Mouse (Mus musculus) embryo, embryonic 10.5 days (tissue): ENCODE measurements around the gene 4931414P19Rik.
"Not testable (repeated sequence)": the region's sequence is repeated elsewhere in the genome, so short reads cannot be mapped to it uniquely, and the experiment has no call there.

Source experiments
- DNase-seq: peaks from one replicate; pipeline ENCODE4 v3.0.0-alpha.2; 2015; ENCODE audit warnings: low spot score

4931414P19Rik gene

DNA sequence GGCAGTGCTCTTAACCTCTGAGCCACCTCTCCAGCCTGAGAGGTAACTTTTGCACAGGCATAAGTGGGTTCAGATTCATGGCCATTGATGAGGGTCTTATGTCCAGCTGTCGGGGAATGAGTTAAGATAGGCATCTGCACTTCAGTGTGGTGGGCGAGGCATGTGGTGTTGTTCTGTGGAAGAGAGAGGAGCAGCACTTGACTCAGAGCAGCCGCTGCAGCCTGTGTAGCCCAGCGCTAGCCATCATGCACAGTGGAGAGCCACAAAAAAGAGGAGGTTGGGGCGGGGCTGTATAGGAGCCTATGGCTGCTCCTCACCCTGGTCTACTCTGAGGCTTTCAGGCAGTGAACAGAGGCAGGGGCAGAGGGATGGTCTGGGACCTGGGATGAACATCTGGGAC lies 22.3 kb upstream of the 4931414P19Rik start:
- DNase-seq = no peak

DNA sequence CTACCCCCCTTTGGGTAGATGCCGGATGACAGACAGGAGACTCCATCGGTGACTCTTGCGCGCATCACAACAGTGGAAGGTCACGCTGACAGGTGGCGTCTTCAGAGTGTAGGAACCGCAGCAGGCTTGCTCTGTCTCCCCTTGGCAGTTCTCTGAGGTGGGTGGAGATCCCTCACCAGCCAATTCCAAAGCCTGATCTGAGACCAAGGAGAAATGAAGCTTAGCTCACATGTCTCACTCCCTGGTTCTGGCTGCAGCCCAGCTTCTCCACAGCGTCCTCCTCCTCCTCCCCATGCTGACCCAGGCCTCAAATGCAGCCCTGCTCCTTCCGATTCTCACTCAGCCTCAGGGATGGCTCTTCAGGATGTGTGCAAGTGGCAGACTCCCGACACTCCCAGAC lies 19.2 kb upstream of the 4931414P19Rik start:
- DNase-seq = no peak

DNA sequence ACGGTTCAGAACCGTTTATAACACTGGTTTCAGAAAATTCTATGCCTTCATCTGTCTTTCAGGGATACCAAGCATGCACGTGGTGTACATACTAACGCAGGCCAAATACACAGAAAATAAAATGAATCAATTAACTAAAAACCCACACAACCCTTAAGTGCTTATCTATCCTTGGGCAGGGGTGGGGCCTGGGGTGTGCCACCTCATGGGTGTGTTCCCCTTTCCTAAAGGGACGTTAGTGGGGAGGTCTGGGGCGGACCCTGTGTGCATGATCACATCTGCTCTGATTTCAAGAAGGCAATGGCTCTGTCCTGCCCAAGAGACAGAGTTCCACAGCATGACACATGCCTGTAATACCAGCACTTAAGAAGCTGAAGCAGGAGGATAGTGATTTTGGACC lies 17.5 kb upstream of the 4931414P19Rik start:
- DNase-seq = no peak

DNA sequence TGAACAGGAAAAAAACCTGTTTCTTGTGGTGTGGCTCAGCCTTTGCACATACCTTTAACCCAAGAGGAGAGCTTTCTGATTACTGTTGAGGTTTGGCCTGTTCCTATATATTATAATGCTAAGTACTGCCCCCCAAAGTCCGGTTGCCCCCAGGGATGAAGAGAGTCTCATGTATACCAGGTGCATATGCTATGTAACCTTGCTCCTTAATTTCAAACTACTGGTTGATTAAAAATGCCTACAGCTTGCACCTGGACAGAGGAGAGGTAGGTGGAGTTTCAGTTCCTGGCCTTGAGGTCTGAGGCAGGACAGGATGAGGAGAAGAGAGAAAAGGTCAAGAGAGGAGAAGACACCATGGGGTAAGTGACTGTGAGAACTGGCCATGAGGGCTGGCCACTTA lies 15.3 kb upstream of the 4931414P19Rik start, which contains the start of gene Psmb11:
Psmb11 (plus strand) TSS at position 301 of the 400 bp plus-strand sequence.
- no peak for DNase-seq

DNA sequence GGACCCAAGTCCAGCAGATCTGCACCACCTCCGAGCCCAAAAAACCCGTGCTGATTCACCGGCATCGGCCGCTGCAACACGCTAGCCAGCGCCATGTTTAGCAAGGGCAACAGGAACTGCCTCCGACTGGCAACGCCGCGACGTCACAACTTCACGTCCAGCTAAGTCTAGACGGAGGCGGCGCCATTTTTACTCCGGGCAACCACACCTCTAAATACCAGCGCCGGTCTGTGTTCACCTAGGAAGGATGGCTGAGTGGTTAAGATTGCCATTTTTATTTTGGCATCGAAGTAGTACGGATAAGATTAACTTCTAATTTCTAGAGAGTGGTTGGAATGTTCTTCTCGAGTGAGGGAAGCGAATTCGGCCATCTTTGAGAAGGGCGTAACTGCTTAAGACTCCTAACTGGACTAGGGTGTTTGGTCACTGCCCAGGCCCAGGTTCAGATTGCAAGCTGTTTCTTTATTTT lies 12.1 kb upstream of the 4931414P19Rik start, which contains the start of gene Psmb5:
Psmb5 (minus strand) TSS at position 126 of the 469 bp plus-strand sequence.
- DNase-seq = peak; percentile 95

DNA sequence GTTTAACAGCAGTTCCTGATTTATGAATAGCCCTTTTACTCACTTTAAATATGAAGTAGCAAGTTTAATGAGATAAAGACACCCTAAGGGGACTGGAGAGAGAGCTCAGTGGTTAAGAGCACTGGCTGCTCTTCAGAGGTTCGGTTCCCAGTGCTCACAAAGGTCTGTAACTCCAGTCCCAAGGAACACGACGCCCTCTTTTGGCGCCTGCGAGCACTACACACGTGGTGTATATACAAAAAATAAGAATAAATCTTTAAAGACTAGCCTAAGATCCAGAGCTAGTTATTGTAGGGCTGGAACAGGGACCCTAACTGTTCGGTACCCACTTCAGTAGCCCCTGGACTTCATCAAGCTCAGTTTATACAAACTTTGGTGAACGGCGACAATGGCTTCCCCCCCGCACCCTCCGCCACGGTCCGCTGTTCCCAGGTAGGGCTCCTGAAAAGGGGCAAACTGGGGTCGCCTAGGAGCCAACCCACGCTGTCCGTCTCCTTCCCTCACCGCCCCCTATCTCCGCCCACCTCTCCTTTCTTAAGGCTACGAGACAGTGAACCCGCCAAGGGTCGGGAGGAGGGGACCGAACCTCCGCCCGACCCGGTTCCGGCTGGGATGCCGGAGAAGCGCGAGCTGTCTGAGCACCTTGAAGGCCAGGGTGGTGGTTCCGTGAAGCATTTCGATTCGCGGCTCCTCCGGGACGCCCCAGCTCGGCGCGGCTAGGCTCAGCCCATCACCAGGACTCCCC lies 11.5 kb upstream of the 4931414P19Rik start:
- peak; percentile 47 for DNase-seq

DNA sequence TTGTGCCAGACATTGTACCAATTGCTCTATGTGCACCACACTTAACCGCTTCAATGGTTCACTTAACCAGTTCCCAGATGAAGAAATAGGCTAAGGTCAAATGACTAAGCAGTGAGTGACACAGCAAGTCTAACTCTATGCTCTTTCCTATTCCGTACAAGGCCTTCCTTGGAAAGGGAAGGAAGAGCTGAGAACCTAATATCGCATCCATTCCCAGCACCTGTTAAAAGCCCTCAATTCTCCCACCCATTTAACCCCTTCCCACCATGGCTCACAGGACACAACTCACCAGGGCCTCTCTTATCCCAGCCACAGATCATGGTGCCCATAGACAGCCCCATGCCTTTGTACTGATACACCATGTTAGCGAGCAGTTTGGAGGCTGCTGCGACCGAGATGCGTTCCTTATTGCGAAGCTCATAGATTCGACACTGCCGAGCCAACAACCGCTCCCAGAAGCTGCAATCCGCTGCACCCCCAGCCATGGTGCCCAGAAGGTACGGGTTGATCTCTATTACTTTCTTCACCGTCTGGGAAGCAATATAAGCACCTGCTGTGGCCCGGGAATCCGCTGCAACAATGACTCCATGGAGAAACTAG lies 10.5 kb upstream of the 4931414P19Rik start:
- no peak for DNase-seq

DNA sequence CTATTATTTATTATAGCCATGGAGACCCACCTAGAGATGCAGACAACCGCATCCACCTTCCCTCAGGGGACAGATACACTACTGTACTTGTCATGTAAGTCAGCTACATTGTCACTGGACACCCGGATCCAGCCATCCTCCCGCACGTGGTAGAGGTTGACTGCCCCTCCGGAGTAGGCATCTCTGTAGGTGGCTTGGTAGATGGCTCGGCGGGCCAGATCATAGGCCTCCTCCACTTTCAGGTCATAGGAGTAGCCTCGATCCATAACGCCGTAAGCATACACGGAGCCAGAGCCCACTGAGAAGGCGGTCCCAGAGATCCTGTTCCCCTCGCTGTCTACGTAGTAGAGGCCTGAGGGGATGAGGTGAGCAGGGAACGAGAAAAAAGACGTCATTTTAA lies 8.3 kb upstream of the 4931414P19Rik start:
- not testable (repeated sequence) for DNase-seq

DNA sequence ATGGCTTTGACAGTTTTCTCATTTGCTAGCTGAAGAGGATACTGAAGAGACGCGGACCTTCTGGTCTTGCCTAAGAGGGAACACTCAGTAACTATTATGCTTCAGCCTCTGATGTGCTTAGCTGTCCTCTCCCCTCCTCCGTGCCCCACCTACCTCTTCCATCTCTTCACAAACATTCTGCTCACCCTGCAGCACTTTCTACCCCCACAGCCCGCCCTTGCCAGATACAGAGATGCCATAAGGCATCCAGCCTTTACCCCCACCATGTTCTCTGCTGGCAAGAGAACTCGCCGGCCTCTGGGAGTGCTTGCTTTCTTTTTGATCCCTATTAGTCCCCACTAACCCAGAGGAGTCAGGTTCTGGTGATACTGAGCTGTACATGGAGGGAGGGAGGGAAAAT lies 4.9 kb upstream of the 4931414P19Rik start:
- DNase-seq = no peak

DNA sequence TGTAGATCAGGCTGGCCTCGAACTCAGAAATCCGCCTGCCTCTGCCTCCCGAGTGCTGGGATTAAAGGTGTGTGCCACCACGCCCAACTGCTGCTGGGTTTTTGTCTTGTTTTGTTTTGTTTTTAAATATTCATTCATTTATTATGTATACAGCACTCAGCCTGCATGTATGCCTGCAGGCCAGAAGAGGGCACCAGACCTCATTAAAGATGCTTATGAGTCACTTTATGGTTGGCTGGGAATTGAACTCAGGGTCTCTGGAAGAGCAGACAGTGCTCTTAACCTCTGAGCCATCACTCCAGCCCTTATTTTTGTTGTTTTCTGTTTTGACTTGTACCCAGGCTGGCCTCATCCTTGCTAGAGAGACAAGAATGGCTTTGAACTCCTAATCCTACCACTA lies 4.2 kb upstream of the 4931414P19Rik start:
- peak; percentile 61 for DNase-seq

DNA sequence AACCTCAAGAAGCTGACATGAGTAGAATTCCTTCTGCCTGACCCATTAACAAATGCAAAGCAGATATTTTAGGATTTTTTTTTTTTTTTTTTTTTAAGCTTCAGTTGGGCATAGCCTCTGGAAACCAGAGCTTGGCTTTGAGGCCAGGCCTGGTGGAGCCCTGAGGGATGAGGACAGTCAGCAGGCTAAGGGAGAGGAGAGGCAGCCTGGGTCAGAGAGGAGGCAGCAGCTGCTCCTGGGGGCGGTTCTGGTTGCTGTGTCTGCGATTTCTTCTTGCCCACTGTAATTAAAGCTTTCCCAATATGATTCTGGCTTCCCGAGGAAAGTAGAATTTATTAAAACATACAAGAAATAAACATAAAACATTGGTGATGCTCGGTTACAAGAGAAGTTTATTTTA lies 3.5 kb upstream of the 4931414P19Rik start:
- no peak for DNase-seq

DNA sequence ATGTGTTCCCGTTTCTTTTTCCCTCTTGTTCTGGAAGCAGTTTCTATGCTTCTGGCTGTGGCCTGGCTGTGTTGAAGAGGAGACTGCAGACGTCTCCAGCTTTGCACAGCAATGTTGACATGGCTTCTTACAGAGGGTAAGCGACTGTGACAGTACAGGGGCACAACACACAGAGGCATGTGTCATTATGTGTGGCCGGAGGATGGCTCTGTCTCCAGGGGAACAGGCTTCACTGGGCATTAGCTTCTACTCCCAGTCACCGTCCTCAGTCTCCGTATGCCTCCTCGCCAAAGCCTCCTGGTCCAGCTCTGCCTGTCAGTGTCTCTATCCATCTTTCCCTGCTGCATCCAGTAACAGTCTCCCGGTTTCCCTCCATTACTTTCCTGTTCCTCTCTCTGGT lies 1.4 kb upstream of the 4931414P19Rik start:
- no peak for DNase-seq

DNA sequence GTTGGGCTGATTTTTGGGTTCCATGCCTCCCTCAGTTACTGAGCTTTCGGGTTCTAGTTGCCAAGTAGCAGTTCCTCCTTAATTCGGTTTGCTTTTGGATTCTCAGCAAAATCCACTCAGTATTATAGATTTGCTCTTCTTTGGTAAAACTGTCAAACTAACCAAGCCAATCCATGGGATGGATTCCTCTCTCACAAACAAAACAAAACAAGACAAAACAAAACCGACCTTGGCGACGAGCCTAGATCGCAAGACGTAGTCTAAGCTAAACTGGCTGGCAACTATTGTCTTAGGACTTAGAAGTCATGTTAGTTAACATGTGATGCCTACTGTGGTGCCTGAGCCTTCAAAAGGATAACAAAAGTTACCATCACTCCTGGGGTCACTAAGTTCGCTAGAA lies 2.1 kb downstream of the 4931414P19Rik start:
- DNase-seq = no peak

DNA sequence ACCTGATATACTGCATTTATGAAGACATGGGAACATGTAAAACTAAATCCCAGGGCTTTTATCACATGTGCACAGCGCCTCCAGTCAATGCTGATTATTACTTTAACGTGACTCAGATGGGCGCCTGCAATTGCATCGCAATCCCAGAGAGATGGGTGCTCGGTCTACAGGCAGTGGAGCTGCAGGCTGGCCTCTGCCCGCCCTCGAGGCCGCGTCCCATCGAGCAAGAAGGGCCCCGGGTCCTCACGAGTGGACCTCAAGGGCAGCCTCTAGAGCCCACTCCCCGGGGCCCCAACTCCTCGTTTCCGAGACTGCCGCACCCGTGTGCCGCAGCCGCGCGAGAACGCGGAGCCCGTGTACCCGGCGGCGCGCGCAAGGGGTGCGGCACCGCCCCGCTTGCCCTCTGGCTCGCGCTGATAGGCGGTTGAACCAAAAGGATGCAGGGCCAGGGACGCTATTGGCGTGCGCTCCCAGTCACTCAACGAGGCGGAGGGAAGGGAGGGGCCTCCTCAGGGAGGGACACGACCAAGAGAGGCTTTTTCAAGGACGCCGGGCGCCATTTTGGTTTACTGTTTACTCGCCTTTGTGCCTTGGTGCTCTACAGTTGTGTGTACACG lies 2.6 kb downstream of the 4931414P19Rik start:
- DNase-seq = peak; percentile 99

DNA sequence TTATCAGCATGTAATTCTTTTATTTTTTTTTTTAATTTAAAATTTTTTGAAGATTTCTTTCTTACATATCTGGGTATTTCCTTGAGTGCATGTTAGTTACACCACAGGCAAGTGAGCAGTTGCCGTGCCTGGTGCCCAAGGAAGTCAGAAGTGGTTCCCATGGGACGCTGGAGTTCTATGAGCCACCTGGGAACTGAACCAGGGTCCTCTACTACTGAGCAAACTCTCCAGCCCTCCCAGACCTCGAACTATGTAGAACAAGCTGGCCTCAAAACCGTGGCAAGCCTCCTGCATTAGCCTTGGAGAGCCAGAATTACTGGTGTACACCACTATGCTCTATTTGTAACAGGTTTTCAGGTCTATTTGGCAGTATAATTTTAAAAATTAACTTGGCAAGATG lies 3.2 kb downstream of the 4931414P19Rik start:
- DNase-seq = peak; percentile 50

DNA sequence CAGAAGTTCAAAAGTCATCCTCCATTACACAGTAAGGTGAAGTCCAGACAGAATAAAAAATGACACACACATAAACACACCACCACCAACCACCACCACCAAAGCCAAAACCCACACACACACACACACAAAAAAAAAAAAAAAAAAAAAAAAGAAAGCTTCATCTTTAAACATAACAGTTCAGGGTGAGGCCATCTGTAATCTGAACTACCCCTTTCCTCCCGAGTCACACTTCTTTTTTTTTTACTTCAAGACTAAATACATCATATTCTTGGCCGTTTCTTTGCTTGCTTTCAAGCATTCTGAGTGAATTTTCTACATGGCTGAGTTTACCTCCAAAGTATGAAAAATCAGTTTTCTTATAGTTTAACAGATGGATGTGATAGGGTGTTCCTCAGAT lies 4.2 kb downstream of the 4931414P19Rik start:
- DNase-seq = no peak

DNA sequence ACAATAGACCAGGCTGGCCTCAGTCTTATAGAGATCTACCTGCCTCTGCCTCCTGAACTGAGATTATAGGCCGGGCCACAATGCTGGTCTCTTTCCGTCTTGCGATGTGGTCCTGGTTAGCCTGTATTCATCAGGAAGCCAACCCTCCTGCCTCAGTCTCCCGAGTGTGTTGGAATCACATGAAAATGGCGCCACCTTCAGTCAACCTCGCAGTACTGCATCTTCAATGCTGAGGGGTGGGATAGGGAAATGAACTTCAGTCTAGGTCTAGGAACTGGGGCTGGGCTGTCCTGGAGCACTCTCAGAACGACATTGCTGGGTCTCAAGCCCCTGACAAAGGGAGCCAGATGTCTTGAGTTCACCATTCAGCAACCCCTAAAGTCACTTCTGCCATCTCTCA lies 8.7 kb downstream of the 4931414P19Rik start:
- no peak for DNase-seq

DNA sequence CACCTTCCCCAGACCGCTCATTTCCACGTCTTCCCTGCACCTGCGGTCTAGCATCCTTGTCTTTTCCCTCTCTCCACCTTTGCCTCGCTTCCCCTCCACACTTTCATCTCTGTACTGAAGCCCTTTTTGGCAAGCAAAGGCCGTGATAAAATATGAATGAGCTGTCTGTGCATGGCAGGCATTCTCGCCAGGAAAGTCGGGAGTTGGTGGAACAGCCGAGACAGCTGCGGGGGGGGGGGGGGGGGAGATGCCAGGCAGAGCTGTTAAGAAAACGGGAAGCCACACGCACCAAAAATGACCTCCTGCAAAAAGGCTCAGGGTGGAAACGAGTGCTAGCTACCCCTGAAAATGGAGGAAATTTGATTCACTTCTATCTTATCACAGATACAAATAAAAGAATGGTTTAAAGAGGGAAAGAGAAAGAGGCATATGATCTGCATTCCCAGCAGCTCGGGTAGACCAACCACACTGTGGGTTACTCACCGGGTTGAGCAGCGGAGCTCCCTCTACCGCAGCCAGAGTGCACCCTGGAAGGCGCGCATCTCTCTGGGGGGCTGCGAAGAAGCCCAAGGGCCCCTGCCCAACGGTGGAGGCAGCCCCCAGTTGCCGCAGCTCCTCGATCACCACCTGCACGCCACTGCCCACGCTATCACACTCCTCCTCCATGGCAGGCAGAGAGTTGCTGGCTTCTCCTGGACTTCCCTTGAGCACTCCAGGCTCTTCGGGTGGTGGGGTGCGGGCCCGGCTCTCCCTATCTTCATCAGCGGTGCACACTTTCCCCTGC lies 11.0 kb downstream of the 4931414P19Rik start:
- DNase-seq = no peak

DNA sequence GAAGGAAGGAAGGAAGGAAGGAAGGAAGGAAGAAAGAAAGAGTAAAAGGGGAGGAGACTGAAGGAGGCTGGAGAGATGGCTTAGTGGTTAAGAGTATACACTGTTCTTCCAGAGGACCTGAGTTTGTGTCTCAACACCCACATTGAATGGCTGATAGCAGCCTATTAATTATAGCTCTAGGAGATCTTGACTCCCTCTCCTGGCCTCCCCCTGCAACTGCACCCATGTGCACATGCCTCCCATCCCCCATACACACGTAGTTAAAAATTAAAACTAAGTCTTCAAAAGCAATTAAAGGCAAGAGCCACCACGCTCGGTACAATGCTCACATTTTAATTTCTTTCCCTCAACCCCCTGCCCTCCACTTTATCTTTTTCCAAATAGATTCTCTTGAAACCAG lies 11.7 kb downstream of the 4931414P19Rik start:
- no peak for DNase-seq

DNA sequence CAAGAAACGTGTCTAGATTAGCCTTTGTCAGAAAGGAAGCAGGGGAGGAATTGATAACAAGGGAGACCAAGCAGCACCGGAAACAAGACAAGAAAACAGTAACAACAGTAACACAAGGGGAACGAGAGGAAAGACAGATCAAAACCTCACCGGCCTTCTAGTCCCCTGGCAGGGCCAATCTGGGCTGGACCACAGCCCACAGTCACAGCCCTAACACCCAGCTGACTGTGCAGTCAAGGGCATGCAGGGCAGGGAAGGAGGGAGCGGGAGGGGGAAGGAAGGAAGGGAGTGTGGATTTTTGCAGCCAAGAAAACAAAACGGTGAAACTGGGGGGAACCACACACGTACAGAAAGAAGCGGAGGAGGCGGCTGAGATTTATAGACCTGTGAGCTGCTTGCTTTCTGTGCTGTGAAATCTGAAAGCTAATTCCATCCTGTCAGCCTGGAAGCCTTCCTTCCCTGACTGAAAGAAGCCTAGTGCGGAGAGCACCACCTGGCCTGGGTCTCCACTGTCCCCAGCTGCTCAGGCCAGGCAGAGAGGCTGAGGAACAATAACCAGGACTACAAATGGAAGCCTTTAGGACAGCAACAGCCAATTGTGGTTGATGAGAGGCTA lies 13.4 kb downstream of the 4931414P19Rik start:
- peak; percentile 19 for DNase-seq

DNA sequence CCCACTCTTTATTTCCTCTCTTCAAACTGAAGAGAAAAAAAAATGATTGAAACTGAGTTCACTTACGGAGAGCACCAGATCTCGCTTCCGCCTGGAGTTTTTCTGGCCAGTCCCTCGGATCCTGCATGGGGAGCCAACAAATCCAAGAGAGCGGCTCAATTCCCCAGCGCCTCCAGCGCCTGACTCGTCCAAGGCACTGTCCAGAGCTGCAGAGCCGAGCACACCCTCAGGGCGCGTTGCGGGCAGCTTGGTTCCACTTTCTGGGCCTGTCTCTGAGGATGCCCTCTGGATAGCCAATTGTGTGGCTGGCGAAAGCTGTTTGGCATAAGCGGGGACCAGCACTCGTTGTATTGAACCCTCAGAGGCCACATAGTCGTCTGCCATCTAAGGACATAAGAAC lies 14.7 kb downstream of the 4931414P19Rik start:
- no peak for DNase-seq
